Mouse (Mus musculus): ENCODE measurements around the gene C530008M17Rik. TPM values are rescaled to one million over a fixed set of nuclear protein-coding genes. Genes with fewer than 3 reads are reported as not detected.

C530008M17Rik gene
- polyA plus RNA-seq, 1 experiment from 2014 or later: 56.9 TPM

DNA sequence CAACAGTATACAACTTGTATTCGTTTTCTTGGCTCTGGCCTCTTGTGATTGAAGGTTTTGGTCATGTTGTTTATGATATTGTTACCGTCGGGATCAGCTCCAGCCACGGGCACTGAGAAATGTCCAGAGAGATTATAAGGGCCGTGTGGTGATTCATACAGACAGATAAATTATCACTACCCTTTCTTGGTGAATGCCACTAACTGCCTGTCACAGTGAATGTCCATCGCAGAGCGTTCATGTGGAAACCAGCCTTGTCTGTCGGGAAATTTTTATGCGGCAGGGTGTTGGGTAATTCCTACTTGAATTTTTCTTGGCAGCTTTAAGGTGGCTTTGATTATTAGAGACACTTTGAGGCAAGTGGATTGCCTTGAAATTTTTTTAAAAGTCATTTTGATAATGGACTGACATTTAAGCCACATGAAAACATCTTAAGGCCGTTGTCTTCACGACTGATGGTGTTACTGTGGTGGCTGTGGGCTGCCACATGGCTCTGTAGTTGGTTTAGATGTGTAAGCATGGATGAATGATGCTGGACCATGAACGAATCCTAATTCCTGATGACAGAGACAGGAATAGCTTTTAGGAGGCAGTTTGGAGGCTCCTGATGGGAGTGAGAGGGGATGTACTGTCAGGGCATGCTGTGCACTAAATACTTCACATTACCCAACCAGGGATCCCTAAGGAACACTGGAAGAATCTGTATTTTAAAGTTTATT, 35.6 kb downstream of the C530008M17Rik start:
- H3K4me1 ChIP-seq (replicated peaks; ENCODE audit: control insufficient read depth, insufficient read depth, low read length): peaks cover 22% of the 10 kb centered on the region; the same call in 1 of the 2 replicates
- WGBS: 61% methylated on average over 12 of the region's 12 CpGs
- no peaks in the 10 kb centered on the region for H3K9me3 ChIP-seq (ENCODE audit: control insufficient read depth, low read length)
- no peak for ATAC-seq (ENCODE audit: low FRiP score)
- H3K4me2 ChIP-seq (replicated peaks): no peak overlapping the region
- 0 out of 2 replicates have a peak overlapping the region, but pooled peaks have one; percentile 38 for H3K27ac ChIP-seq
- no peaks in the 10 kb centered on the region for H3K36me3 ChIP-seq (replicated peaks; ENCODE audit: control insufficient read depth, insufficient read depth)
- H3K9ac ChIP-seq: no peak overlapping the region
- H3K27me3 ChIP-seq (ENCODE audit: control insufficient read depth, insufficient read depth, low read length): no peaks in the 10 kb centered on the region
- no peak for DNase-seq (ENCODE audit: low spot score)
- no peak overlapping the region for H3K4me3 ChIP-seq (replicated peaks; ENCODE audit: low read length)

GRCm38 (mm10) chr5:76697536-76697935, 41.2 kb downstream of the C530008M17Rik start:
- Histone ChIP-seq H3K27me3 (ENCODE audit: control insufficient read depth, insufficient read depth, low read length) (no peaks in the 10 kb centered on the region), H3K9ac (no peak overlapping the region), H3K9me3 (ENCODE audit: control insufficient read depth, low read length) (no peaks in the 10 kb centered on the region), H3K4me3 (replicated peaks; ENCODE audit: low read length) (no peak overlapping the region), H3K4me2 (replicated peaks) (no peak overlapping the region), H3K27ac (no peak overlapping the region), H3K4me1 (replicated peaks; ENCODE audit: control insufficient read depth, insufficient read depth, low read length) (peaks cover 36% of the 10 kb centered on the region), H3K36me3 (replicated peaks; ENCODE audit: control insufficient read depth, insufficient read depth) (no peaks in the 10 kb centered on the region)
- 43% methylated on average over 7 of the region's 7 CpGs for whole genome bisulfite sequencing
- ATAC-seq (ENCODE audit: low FRiP score) (0 out of 2 replicates have a peak, but pooled peaks have one; percentile 27), DNase-seq (ENCODE audit: low spot score) (peak; percentile 31)

DNA sequence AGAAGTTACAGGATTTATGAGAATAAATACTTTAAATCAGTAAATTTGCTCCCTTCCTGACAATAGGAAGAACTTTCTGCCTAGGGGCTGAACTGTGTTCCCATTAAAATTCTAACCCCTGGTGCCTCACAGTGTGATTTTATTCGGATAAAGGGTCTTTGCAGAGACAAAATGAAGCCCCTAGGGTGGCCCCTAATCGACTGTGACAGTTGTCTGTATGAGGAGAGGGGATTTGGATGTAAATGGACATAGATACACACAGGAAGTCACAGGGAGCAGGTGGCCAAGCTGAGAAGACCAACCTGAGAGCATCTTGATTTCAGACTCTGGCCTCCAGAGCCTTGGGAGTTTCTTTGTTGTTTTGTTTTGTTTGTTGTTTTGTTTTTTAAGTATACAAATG, 41.9 kb downstream of the C530008M17Rik start:
- WGBS: 5% methylated on average over 2 of the region's 2 CpGs
- Histone ChIP-seq H3K4me2 (replicated peaks) (no peak overlapping the region), H3K4me3 (replicated peaks; ENCODE audit: low read length) (no peak overlapping the region), H3K36me3 (replicated peaks; ENCODE audit: control insufficient read depth, insufficient read depth) (no peaks in the 10 kb centered on the region), H3K27me3 (ENCODE audit: control insufficient read depth, insufficient read depth, low read length) (no peaks in the 10 kb centered on the region), H3K9ac (no peak overlapping the region), H3K27ac (no peak overlapping the region), H3K9me3 (ENCODE audit: control insufficient read depth, low read length) (no peaks in the 10 kb centered on the region), H3K4me1 (replicated peaks; ENCODE audit: control insufficient read depth, insufficient read depth, low read length) (peaks cover 42% of the 10 kb centered on the region)
- no peak for DNase-seq (ENCODE audit: low spot score)
- no peak for ATAC-seq (ENCODE audit: low FRiP score)

DNA sequence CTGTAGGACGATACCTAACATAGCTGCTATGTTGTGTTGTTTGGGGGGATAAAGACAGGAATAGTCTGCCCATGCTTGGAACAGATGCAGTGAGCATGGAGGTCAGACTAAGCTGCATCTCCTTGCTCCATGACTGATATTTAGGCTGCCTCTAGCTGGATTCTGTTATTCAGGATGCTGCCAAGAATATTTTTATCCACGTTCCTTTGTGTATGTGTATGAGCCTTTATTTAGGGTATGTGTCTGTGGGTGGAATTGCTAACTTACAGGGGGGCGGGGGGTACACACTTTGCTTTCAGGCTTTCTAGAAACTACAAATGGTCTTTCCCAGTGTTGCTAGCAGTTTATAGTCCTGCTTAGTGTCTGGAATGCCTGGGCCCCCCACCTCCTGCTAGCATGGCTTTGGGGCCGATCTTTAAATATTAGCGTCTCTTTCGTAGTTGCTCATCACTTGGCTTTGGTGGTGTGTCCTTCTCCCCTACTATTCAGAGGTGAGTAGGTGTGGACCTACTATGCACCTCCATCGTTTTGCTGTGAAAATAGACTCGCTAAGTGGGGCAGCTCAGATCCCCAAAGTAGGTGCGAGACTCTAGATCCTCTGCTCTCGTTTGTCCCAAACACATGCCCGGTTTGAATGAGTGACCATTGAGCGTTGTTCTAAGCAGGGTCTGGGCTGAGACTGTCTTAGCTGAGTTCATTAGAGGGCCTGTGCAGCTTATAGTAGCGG, 45.0 kb downstream of the C530008M17Rik start:
- no peak overlapping the region for H3K4me2 ChIP-seq (replicated peaks)
- no peaks in the 10 kb centered on the region for H3K27me3 ChIP-seq (ENCODE audit: control insufficient read depth, insufficient read depth, low read length)
- H3K9me3 ChIP-seq (ENCODE audit: control insufficient read depth, low read length): no peaks in the 10 kb centered on the region
- no peak for ATAC-seq (ENCODE audit: low FRiP score)
- H3K4me1 ChIP-seq (replicated peaks; ENCODE audit: control insufficient read depth, insufficient read depth, low read length): peaks cover 47% of the 10 kb centered on the region
- no peaks in the 10 kb centered on the region for H3K36me3 ChIP-seq (replicated peaks; ENCODE audit: control insufficient read depth, insufficient read depth)
- H3K27ac ChIP-seq: no peak overlapping the region
- 80% methylated on average over 13 of the region's 13 CpGs for WGBS
- no peak overlapping the region for H3K4me3 ChIP-seq (replicated peaks; ENCODE audit: low read length)
- H3K9ac ChIP-seq: no peak overlapping the region
- DNase-seq (ENCODE audit: low spot score): no peak

DNA sequence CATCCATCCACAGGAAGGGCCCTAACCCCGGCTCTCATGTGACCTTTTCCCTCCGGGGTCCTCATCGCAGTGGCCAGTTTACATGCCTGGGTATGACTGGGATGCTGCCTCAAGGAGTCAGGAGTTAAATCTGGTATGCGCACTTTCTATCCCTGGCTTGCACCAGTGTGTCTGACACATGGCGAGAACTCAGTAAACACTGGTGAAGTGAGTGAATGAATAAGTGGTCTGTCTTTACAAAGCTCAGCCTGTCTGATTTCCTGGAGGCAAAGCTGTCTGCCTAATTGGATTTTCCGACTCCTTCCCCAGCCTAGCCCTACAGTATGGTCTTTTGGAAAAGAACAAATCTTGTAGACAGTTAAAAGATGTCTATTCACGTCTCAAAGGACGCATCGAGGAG, 45.8 kb downstream of the C530008M17Rik start:
- no peaks in the 10 kb centered on the region for H3K9me3 ChIP-seq (ENCODE audit: control insufficient read depth, low read length)
- H3K36me3 ChIP-seq (replicated peaks; ENCODE audit: control insufficient read depth, insufficient read depth): no peaks in the 10 kb centered on the region
- DNase-seq (ENCODE audit: low spot score) (no peak), ATAC-seq (ENCODE audit: low FRiP score) (peak; percentile 32; the same call in 1 of the 2 replicates)
- H3K4me1 ChIP-seq (replicated peaks; ENCODE audit: control insufficient read depth, insufficient read depth, low read length): peaks cover 51% of the 10 kb centered on the region
- H3K4me3 ChIP-seq (replicated peaks; ENCODE audit: low read length): no peak overlapping the region
- 39% methylated on average over 9 of the region's 9 CpGs for WGBS
- peak overlapping the region; percentile 17; the same call in 1 of the 2 replicates for H3K4me2 ChIP-seq (replicated peaks)
- H3K27ac ChIP-seq: no peak overlapping the region
- no peaks in the 10 kb centered on the region for H3K27me3 ChIP-seq (ENCODE audit: control insufficient read depth, insufficient read depth, low read length)
- H3K9ac ChIP-seq: no peak overlapping the region

DNA sequence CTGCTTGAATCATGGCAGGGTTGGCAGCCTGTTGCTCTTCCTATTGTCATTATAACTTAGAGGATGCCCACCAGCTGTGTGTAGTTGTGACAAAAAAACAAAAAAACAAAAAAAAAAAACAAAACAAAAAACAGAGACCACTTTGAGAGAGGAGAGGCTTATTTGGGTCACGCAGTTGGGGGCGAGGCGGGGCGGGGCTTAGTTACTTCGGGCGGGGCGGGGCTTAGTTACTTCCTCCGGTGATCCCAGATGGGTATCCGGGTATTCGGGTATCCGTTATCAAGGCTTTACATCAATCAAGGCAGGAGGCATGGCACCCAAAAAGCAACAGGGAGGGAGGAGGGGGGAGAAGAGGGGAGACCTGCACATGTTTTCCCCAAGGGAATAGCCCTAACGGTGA, 46.3 kb downstream of the C530008M17Rik start:
- Histone ChIP-seq H3K4me1 (replicated peaks; ENCODE audit: control insufficient read depth, insufficient read depth, low read length) (peaks cover 51% of the 10 kb centered on the region), H3K4me2 (replicated peaks) (peak overlapping the region; percentile 17; the same call in 1 of the 2 replicates)
- WGBS: 25% methylated on average over 12 of the region's 12 CpGs

DNA sequence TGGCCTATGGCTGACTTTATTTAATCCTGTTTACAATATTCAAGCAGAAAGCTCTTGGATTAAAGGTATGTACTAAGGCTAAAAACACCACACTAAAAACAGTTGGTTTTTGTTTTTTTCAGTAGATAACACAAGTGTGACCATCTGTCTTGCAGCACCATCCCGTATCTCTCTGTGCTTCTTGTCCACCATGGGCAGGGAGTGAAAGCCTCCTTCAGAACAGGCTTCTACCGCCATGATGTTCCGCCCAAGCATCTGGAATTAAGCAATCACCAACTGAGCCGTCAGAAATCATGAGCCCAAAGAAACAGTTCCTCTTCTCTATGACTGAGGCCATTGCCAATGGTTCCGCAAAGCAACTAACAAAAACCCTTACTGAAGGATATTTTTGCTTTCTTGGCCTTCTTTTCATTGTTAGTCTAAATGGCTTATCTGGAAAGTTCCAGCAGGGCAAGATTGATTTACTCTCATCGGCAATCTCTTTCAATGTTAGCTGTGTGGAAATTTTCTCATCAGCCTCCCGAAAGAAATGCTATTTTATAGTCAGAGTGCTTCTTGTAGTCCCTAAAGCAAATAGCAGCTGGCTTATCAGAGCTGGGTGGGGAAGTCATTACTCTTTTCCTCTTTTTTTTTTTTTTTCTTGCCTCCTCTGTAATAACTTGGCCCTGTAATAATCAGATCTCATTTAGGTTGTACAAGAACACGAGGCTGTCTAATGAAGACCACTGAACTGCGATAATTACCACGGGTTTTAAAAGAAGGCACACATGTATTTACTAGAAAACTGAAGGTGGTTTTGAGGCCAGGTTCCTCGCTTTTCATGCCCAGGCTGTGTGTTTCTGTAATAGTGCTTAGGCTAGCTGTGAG, 49.2 kb downstream of the C530008M17Rik start:
- H3K36me3 ChIP-seq (replicated peaks; ENCODE audit: control insufficient read depth, insufficient read depth): no peaks in the 10 kb centered on the region
- no peaks in the 10 kb centered on the region for H3K27me3 ChIP-seq (ENCODE audit: control insufficient read depth, insufficient read depth, low read length)
- peak overlapping the region; percentile 67 for H3K27ac ChIP-seq
- H3K4me2 ChIP-seq (replicated peaks): no peak overlapping the region
- no peak overlapping the region for H3K9ac ChIP-seq
- ATAC-seq (ENCODE audit: low FRiP score): no peak
- no peak for DNase-seq (ENCODE audit: low spot score)
- no peak overlapping the region for H3K4me3 ChIP-seq (replicated peaks; ENCODE audit: low read length)
- H3K4me1 ChIP-seq (replicated peaks; ENCODE audit: control insufficient read depth, insufficient read depth, low read length): peaks cover 36% of the 10 kb centered on the region
- no peaks in the 10 kb centered on the region for H3K9me3 ChIP-seq (ENCODE audit: control insufficient read depth, low read length)
- 57% methylated on average over 11 of the region's 11 CpGs for WGBS

More for the DNA sequence above, 46.3 kb downstream of the C530008M17Rik start:
- Histone ChIP-seq H3K9me3 (ENCODE audit: control insufficient read depth, low read length) (no peaks in the 10 kb centered on the region), H3K36me3 (replicated peaks; ENCODE audit: control insufficient read depth, insufficient read depth) (no peaks in the 10 kb centered on the region), H3K27me3 (ENCODE audit: control insufficient read depth, insufficient read depth, low read length) (no peaks in the 10 kb centered on the region), H3K27ac (no peak overlapping the region), H3K4me3 (replicated peaks; ENCODE audit: low read length) (no peak overlapping the region), H3K9ac (no peak overlapping the region)
- ATAC-seq (ENCODE audit: low FRiP score): no peak
- no peak for DNase-seq (ENCODE audit: low spot score)

DNA sequence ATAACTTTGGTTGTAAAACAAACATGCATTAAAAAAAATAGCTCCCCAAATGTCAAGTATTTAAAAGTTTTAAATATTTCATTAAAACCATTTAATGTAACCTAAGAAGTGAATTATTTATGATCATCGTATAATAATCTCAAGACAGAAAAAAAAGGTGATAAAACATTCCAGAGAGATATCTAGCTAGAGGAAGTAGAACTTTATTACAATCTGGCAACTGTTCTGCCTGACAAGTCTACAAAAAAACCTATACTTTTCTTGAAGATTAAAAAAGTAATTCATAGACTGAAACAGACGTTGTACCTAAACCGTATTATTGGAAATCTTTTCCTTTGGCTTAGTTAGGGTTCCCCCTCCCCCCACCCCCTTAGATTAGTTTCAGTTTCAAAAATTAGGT, 50.8 kb downstream of the C530008M17Rik start:
- ATAC-seq (ENCODE audit: low FRiP score): no peak
- Histone ChIP-seq H3K4me2 (replicated peaks) (no peak overlapping the region), H3K27me3 (ENCODE audit: control insufficient read depth, insufficient read depth, low read length) (no peaks in the 10 kb centered on the region), H3K36me3 (replicated peaks; ENCODE audit: control insufficient read depth, insufficient read depth) (no peaks in the 10 kb centered on the region), H3K27ac (no peak overlapping the region), H3K9ac (no peak overlapping the region), H3K4me3 (replicated peaks; ENCODE audit: low read length) (no peak overlapping the region), H3K4me1 (replicated peaks; ENCODE audit: control insufficient read depth, insufficient read depth, low read length) (peaks cover 26% of the 10 kb centered on the region), H3K9me3 (ENCODE audit: control insufficient read depth, low read length) (no peaks in the 10 kb centered on the region)
- DNase-seq (ENCODE audit: low spot score): no peak
- 89% methylated on average over 3 of the region's 3 CpGs for WGBS

GRCm38 (mm10) chr5:76708004-76708403, 51.7 kb downstream of the C530008M17Rik start:
- H3K9me3 ChIP-seq (ENCODE audit: control insufficient read depth, low read length): no peaks in the 10 kb centered on the region
- no peaks in the 10 kb centered on the region for H3K36me3 ChIP-seq (replicated peaks; ENCODE audit: control insufficient read depth, insufficient read depth)
- H3K4me3 ChIP-seq (replicated peaks; ENCODE audit: low read length): no peak overlapping the region
- no peak overlapping the region for H3K9ac ChIP-seq
- H3K4me2 ChIP-seq (replicated peaks): no peak overlapping the region
- peaks cover 16% of the 10 kb centered on the region; the same call in 1 of the 2 replicates for H3K4me1 ChIP-seq (replicated peaks; ENCODE audit: control insufficient read depth, insufficient read depth, low read length)
- 75% methylated on average over 15 of the region's 15 CpGs for WGBS
- ATAC-seq (ENCODE audit: low FRiP score) (no peak), DNase-seq (ENCODE audit: low spot score) (no peak)
- H3K27ac ChIP-seq: 0 out of 2 replicates have a peak overlapping the region, but pooled peaks have one; percentile 11
- H3K27me3 ChIP-seq (ENCODE audit: control insufficient read depth, insufficient read depth, low read length): no peaks in the 10 kb centered on the region

Measured in hindbrain, embryonic 14.5 days (tissue).